Mouse (Mus musculus) cerebellum, postnatal 25 days (tissue): ENCODE measurements around the gene Icosl.
"Not testable (repeated sequence)": the region's sequence is repeated elsewhere in the genome, so short reads cannot be mapped to it uniquely, and the experiment has no call there.

Experiments used
- DNase-seq, 2 experiments: peaks; one replicate each; pipeline ENCODE4 v3.0.0; 2021; ENCODE audit warnings: mixed read lengths in 2 of 2

The Icosl gene

GRCm38 (mm10) chr10:78124137-78124536 is 55.0 kb downstream of the Icosl start:
- DNase-seq, result peak; percentile 22 to 35

- not testable (repeated sequence) for DNase-seq
These were observed 56.0 kb downstream of the Icosl start for GRCm38 (mm10) chr10:78125061-78125460.

GRCm38 (mm10) chr10:78126311-78126710 is 57.2 kb downstream of the Icosl start:
- no peak for DNase-seq

- no peak for DNase-seq
These were observed 58.2 kb downstream of the Icosl start for GRCm38 (mm10) chr10:78127046-78127870.

- DNase-seq, result no peak
These were observed 58.8 kb downstream of the Icosl start for GRCm38 (mm10) chr10:78127931-78128330.

- DNase-seq, result no peak
These were observed 59.5 kb downstream of the Icosl start for GRCm38 (mm10) chr10:78128647-78129046.

- peak; percentile 45 to 61 for DNase-seq
These were observed 60.3 kb downstream of the Icosl start for GRCm38 (mm10) chr10:78129423-78129822.

- no peak for DNase-seq
These were observed 60.9 kb downstream of the Icosl start for GRCm38 (mm10) chr10:78129998-78130397.
